Mouse (Mus musculus) C2C12 (cell line): ENCODE data around the gene Cd24a. TPM values are rescaled to one million over a fixed set of nuclear protein-coding genes. Genes with fewer than 3 reads are reported as not detected.

Source experiments
- H3K27me3 ChIP-seq: one replicate; pipeline ENCODE4 v1.6.1; 2011; ENCODE audit not compliant: control insufficient read depth, insufficient read depth, insufficient read length
- H3K36me3 ChIP-seq: one replicate; pipeline ENCODE4 v1.6.1; 2011; ENCODE audit not compliant: control insufficient read depth, insufficient read depth
- H3K4me3 ChIP-seq: one replicate; pipeline ENCODE4 v1.5.1; 2011; ENCODE audit warnings: mild to moderate bottlenecking, control low read depth; ENCODE audit not compliant: poor library complexity, insufficient read depth, severe bottlenecking
- H3K79me2 ChIP-seq: one replicate; pipeline ENCODE4 v1.6.1; 2011; ENCODE audit not compliant: control insufficient read depth, insufficient read depth
- H3K79me3 ChIP-seq: one replicate; pipeline ENCODE4 v1.6.1; 2011; ENCODE audit warnings: low read depth, control low read depth
- H3ac ChIP-seq: one replicate; pipeline ENCODE3; 2011; ENCODE audit warnings: low read depth; ENCODE audit not compliant: control insufficient read depth, insufficient read length
- CEBPB ChIP-seq: IDR thresholded peaks from one replicate; pipeline ENCODE4 v1.6.1; 2011; ENCODE audit warnings: low read depth, mild to moderate bottlenecking, control low read depth, moderate library complexity
- CTCF ChIP-seq: IDR thresholded peaks from one replicate; pipeline ENCODE4 v1.5.1; 2011; ENCODE audit not compliant: control insufficient read depth, insufficient read depth, insufficient read length
- FOSL1 ChIP-seq: IDR thresholded peaks from one replicate; pipeline ENCODE4 v1.8.0; 2011; ENCODE audit warnings: mild to moderate bottlenecking, low read length; ENCODE audit not compliant: poor library complexity, insufficient read depth, severe bottlenecking
- MAX ChIP-seq: IDR thresholded peaks from one replicate; pipeline ENCODE4 v1.6.1; 2011; ENCODE audit warnings: mild to moderate bottlenecking, control low read depth
- MYOD1 ChIP-seq: IDR thresholded peaks from one replicate; pipeline ENCODE4 v1.6.1; 2011; ENCODE audit warnings: low read depth; ENCODE audit not compliant: control insufficient read depth, insufficient read length
- MYOG ChIP-seq: IDR thresholded peaks from one replicate; pipeline ENCODE4 v1.6.1; 2011; ENCODE audit not compliant: control insufficient read depth, insufficient read length; ENCODE audit errors: extremely low read depth
- USF1 ChIP-seq: IDR thresholded peaks from one replicate; pipeline ENCODE4 v1.6.1; 2011; ENCODE audit warnings: low read depth, mild to moderate bottlenecking, control low read depth, moderate library complexity
- polyA plus RNA-seq: library from polyadenylated mRNA; unstranded; fragments of >200 nt; fragmentation: generic; extraction: Trizol; gene quantifications from one replicate; pipeline ENCODE4 v1.2.1, GENCODE M21; 2012; ENCODE audit warnings: missing spikeins

Cd24a gene
- polyA plus RNA-seq, 1 experiment: 83.6 TPM

GRCm38 (mm10) chr10:43540442-43541152 is 37.5 kb upstream of the Cd24a start, which contains the start of gene 1700021F05Rik:
1700021F05Rik (minus strand) TSS chr10:43540994.
- Histone ChIP-seq H3K27me3 (no peaks in the 10 kb centered on the region), H3ac (peak within 1 kb of the TSS; percentile 92), H3K79me2 (peaks cover 36% of the 10 kb centered on the region), H3K79me3 (peaks cover 9% of the 10 kb centered on the region), H3K4me3 (peak within 1 kb of the TSS; percentile 94), H3K36me3 (peaks cover 12% of the 10 kb centered on the region)
- TF ChIP-seq MYOG (no peak), USF1 (no peak), FOSL1 (no peak), CTCF (peak; percentile 96), MAX (peak; percentile 78), MYOD1 (no peak), CEBPB (no peak)

DNA sequence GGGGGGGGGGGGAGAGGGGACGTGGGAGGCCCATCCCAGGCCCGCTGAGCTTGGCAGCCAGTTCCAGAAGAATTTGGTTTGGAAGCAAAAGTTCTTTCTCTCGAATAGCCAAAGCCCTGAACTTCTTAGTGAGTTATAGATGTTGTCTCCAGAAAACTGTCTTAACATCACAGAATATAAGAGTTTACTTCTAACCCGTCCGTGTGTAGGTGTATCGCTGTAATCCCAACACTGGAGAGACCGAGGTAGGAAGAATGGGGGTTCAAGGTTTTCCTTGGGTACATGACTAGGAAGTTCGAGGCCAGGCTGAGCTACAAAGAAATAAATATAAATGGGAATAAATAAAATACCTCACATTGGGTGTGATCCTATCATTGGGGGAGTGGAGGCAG is 36.9 kb upstream of the Cd24a start:
- Histone ChIP-seq H3ac (no peak overlapping the region), H3K27me3 (no peaks in the 10 kb centered on the region), H3K4me3 (peak overlapping the region; percentile 94), H3K79me2 (peaks cover 36% of the 10 kb centered on the region), H3K79me3 (peaks cover 9% of the 10 kb centered on the region), H3K36me3 (peaks cover 6% of the 10 kb centered on the region)
- no peak for TF ChIP-seq FOSL1
- TF ChIP-seq MAX: no peak
- no peak for TF ChIP-seq MYOG

GRCm38 (mm10) chr10:43549411-43549810 is 28.7 kb upstream of the Cd24a start:
- Histone ChIP-seq H3K36me3 (no peaks in the 10 kb centered on the region), H3K79me3 (no peaks in the 10 kb centered on the region), H3ac (no peak overlapping the region), H3K27me3 (peaks cover 10% of the 10 kb centered on the region), H3K4me3 (no peak overlapping the region), H3K79me2 (no peaks in the 10 kb centered on the region)
- no peak for TF ChIP-seq MYOG
- TF ChIP-seq CTCF: no peak
- no peak for TF ChIP-seq CEBPB
- no peak for TF ChIP-seq MYOD1
- no peak for TF ChIP-seq FOSL1
- TF ChIP-seq MAX: no peak
- TF ChIP-seq USF1: no peak

- Histone ChIP-seq H3K36me3 (no peaks in the 10 kb centered on the region), H3K79me3 (no peaks in the 10 kb centered on the region), H3K4me3 (no peak overlapping the region), H3K79me2 (no peaks in the 10 kb centered on the region), H3ac (no peak overlapping the region), H3K27me3 (peaks cover 10% of the 10 kb centered on the region)
- TF ChIP-seq CTCF (no peak), MYOG (no peak), MAX (no peak), USF1 (no peak), FOSL1 (no peak), CEBPB (no peak), MYOD1 (no peak)
Observed at GRCm38 (mm10) chr10:43550923-43551322, 27.2 kb upstream of the Cd24a start.

DNA sequence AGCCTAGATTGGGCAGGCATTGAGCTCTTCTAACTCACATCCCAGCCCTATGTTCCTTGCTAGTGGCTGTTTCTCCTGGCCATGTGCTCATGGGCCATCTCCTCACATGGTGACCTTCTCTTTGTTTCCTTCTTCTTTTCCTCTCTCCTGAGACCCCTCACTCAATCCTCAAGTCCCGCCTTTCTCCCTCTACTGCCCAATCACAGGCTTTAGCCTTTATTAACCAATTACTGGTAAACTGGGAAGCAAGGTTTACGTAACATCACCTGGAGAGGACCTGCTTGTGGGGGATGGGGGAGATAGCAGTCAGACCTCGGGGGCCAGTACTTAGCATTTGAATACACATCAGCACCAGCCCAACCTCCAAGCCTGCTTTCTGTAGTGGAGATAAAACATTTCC is 26.7 kb upstream of the Cd24a start:
- TF ChIP-seq MYOG: no peak
- TF ChIP-seq MAX: no peak
- no peak for TF ChIP-seq MYOD1
- TF ChIP-seq CTCF: no peak
- no peak for TF ChIP-seq USF1
- TF ChIP-seq CEBPB: no peak
- TF ChIP-seq FOSL1: no peak
- H3K79me3 ChIP-seq: no peaks in the 10 kb centered on the region
- H3ac ChIP-seq: no peak overlapping the region
- H3K79me2 ChIP-seq: no peaks in the 10 kb centered on the region
- H3K36me3 ChIP-seq: no peaks in the 10 kb centered on the region
- peaks cover 10% of the 10 kb centered on the region for H3K27me3 ChIP-seq
- no peak overlapping the region for H3K4me3 ChIP-seq

- peaks cover 13% of the 10 kb centered on the region for H3K27me3 ChIP-seq
- no peaks in the 10 kb centered on the region for H3K79me3 ChIP-seq
- no peaks in the 10 kb centered on the region for H3K36me3 ChIP-seq
- no peak overlapping the region for H3K4me3 ChIP-seq
- TF ChIP-seq MAX: no peak
- no peak for TF ChIP-seq USF1
- TF ChIP-seq FOSL1: no peak
- TF ChIP-seq CTCF: no peak
- TF ChIP-seq CEBPB: no peak
- no peak for TF ChIP-seq MYOD1
- H3K79me2 ChIP-seq: no peaks in the 10 kb centered on the region
- H3ac ChIP-seq: no peak overlapping the region
Observed at GRCm38 (mm10) chr10:43557630-43558165, 20.4 kb upstream of the Cd24a start.
